Mouse (Mus musculus) skeletal muscle tissue, adult 2 months (tissue): ENCODE results near the gene Idi1.
"Not testable (repeated sequence)": the region's sequence is repeated elsewhere in the genome, so short reads cannot be mapped to it uniquely, and the experiment has no call there.

Experiments
- DNase-seq: peaks from one replicate; pipeline ENCODE4 v3.0.0-alpha.2; 2012; ENCODE audit warnings: low read depth, low spot score

The Idi1 gene

DNA sequence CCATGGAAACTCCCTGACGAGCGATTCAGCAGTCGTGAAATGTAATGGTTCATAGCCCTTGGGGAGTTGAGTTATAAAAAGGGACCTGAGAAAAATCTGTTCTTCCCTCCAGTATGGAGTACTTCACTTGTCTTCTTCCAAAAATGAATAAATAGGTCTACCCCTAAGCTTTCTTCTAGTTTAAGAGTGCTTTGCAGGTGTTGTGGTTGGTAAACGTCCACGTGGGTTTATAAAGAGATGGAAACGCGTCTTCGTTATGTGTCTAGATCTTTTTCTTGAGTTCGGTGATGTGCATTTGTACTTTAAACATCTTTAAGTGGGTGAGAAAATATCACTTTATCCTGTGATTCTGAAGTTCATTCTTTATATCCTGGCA lies 872 bp downstream of the Idi1 start:
- no peak for DNase-seq

DNA sequence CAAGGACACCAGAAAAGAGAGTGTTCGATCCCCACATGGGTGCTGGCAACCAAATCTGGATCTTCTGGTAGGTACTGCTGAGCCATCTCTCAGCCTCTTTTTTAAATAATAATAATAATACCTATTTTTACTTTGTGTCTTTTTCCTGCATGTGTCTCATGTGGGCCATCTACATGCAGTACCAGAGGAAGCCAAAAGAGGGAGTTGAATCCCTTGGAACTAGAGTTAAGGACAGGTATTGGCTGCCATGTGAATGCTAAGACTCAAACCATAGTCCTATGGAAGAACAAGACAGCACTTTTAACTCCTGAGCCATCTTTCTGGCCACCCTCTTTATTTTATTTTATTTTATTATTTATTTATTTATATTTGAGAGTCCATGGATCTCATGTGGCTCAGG lies 3.3 kb downstream of the Idi1 start:
- DNase-seq, result no peak

DNA sequence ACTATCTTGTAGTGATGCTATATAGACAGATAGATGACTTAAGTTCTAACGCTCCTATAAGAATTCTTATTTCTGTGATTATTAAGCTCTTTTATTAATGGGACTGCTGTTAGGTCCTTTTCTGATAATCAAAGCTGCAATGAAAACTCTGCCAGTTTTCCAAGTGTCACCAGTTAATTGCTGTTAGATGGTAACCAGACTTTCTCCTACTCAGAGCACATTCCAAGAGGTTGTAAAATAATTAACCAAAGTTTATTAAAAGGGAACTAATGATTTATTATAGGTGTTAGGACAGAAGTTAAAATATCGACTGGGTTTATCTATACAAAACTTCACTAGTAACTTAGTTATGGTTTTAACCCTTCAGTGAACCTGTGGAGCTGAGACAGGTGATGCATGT lies 20.7 kb downstream of the Idi1 start:
- DNase-seq, result not testable (repeated sequence)

DNA sequence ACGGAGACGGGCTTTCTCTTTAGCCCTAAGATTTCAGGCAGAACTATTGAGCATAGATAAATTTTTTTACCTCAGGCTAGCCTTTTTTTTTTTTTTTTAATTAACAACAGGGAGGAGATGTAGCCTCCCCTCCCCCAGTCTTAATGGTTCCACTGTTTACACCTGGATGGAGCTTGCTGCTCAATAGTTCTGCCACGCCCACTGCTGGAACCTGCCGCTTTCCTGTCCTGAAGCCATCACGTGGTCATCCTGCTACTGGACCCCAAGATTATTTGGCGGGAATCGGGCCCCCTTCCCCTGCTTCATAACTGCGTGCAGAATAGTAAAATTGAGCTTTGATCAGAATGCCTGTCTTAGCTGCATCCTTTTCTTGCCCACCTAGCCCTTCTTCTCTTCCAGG lies 28.6 kb downstream of the Idi1 start:
- DNase-seq, result not testable (repeated sequence)

DNA sequence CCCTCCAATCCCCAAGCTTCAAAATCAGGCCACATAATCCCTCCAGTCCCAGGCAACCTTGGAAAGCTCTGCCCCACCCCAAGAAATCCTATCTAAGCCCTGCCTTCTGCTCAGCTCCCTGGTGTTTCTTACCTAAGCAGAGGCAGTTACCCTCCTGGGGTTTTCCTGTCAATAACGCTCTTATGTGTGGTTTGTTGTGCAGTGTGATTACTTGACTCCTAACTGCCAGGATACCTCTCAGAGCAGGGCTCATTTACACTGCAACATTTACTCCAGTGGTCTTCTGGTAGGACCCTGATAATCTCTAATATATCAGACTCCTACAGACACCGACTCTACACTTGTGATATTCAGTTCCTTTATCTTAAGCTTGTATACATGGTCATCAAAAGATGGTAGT lies 48.2 kb downstream of the Idi1 start:
- DNase-seq, result no peak

DNA sequence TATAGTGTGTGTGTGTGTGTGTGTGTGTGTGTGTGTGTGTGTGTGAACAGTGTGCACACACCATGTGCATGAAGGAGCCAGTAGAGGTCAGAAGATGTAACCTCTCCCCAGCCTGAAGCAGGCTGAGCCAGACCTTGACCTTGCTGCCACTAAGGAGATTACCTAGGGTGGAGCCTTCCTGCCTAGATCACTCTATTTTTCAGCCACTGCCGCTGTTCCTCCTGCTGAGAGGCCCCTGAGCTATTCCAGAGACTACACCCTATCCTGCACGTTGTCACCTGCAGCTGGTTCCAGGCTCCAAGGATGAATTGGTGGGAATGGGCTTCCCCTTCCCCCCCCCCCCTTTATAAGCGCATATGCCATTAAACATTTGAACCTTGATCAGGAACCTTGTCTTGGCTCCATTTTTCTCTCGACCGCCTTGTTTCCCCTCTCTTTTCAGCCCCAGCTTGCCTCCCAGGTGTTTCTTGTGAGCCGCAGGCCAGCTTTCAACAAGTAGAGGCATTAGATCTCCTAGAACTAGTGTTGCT lies 52.4 kb downstream of the Idi1 start:
- not testable (repeated sequence) for DNase-seq

DNA sequence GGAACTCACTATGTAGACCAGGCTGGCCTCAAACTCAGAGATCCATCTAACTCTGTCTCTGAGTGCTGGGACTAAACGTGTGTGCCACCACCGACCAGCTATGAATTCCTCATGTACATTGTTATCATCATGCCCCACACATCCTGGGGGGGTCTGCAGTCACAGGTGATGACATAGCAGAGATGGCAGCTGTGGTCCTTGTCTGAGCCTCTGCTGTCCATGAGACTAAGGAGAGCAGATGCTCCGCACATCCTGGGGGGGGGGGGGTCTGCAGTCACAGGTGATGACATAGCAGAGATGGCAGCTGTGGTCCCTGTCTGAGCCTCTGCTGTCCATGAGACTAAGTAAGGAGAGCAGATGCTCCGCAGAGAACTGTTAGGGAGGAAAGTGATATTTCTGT lies 55.8 kb downstream of the Idi1 start:
- DNase-seq, result not testable (repeated sequence)

DNA sequence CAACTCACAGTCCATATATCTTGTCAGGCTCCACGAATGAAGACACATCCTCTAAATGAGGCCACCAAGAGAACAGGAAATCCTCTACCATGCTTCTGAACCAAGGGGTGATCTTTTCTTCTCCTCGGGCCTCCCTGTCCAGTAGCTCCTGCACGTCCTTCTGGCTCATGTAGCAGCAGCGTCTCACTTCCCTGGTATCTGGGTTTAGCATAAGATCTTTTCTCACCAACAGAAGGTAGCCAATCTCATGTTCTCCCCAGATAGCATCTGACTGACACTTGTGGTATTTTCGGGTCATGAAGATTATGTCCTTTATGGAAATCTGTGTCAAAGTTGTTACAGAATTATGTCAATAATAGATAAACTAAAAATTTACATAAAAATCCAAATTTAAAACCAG lies 56.4 kb downstream of the Idi1 start:
- DNase-seq, result not testable (repeated sequence)
